Mouse (Mus musculus) limb, embryonic 11.5 days (tissue): ENCODE measurements around the gene D17Wsu92e. TPM values are rescaled to one million over a fixed set of nuclear protein-coding genes. Genes with fewer than 3 reads are reported as not detected.

Source experiments
- ATAC-seq: fragments of 200-750 bp; cut with Nextera tagmentation; 2 replicates; pipeline ENCODE4 v1.8.0; 2017; ENCODE audit warnings: low read depth; ENCODE audit not compliant: insufficient number of reproducible peaks, low FRiP score, low TSS enrichment
- DNase-seq: peaks from one replicate; pipeline ENCODE4 v3.0.0-alpha.2; 2015; ENCODE audit warnings: low spot score
- H3K27ac ChIP-seq: fragments of 300-500 bp; sonication (generic); replicated peaks from 2 replicates; pipeline ENCODE4 v1.5.1; 2014; ENCODE audit warnings: low read depth, mild to moderate bottlenecking, low read length
- H3K27me3 ChIP-seq: fragments of 300-500 bp; sonication (generic); 2 replicates; pipeline ENCODE4 v1.6.1; 2014; ENCODE audit warnings: mild to moderate bottlenecking, low read length, mixed read lengths; ENCODE audit not compliant: control insufficient read depth, insufficient read depth
- H3K36me3 ChIP-seq: fragments of 300-500 bp; sonication (generic); 2 replicates; pipeline ENCODE4 v1.6.1; 2014; ENCODE audit warnings: mild to moderate bottlenecking, low read length, moderate library complexity, mixed read lengths; ENCODE audit not compliant: control insufficient read depth, insufficient read depth
- H3K4me1 ChIP-seq: fragments of 300-500 bp; sonication (generic); 2 replicates; pipeline ENCODE4 v1.6.1; 2014; ENCODE audit warnings: low read length, mixed read lengths; ENCODE audit not compliant: control insufficient read depth, insufficient read depth
- H3K4me2 ChIP-seq: fragments of 300-500 bp; sonication (generic); 2 replicates; pipeline ENCODE4 v1.6.1; 2014; ENCODE audit warnings: low read depth, mild to moderate bottlenecking, moderate library complexity; ENCODE audit not compliant: severe bottlenecking
- H3K4me3 ChIP-seq: fragments of 300-500 bp; sonication (generic); 2 replicates; pipeline ENCODE4 v1.5.1; 2014; ENCODE audit warnings: low read depth, low read length
- H3K9ac ChIP-seq: fragments of 300-500 bp; sonication (generic); 2 replicates; pipeline ENCODE4 v1.6.1; 2014; ENCODE audit warnings: mild to moderate bottlenecking, low read length
- H3K9me3 ChIP-seq: fragments of 300-500 bp; sonication (generic); 2 replicates; pipeline ENCODE4 v1.6.1; 2016; ENCODE audit warnings: low read length; ENCODE audit not compliant: control insufficient read depth
- WGBS: fragments of 180-500 bp; shearing (Covaris S2); extraction: QIAGEN DNeasy Blood & Tissue Kit; methylation state at CpG from one replicate; pipeline ENCODE4 v1.1.7; 2014; 5-methylcytosine and 5-hydroxymethylcytosine counted together
- polyA plus RNA-seq: library from polyadenylated mRNA; unstranded; fragments of >200 nt; fragmentation: Nextera tagmentation; extraction: Ambion mirVana; gene quantifications from 2 replicates; pipeline ENCODE4 v1.2.1, GENCODE M21; 2014

D17Wsu92e gene
- polyA plus RNA-seq, 1 experiment from 2014 or later, result 16.7 TPM

- Histone ChIP-seq H3K4me2 (no peak overlapping the region), H3K9ac (no peak overlapping the region), H3K27me3 (no peaks in the 10 kb centered on the region), H3K27ac (no peak overlapping the region), H3K36me3 (peaks cover 4% of the 10 kb centered on the region; the same call in 1 of the 2 replicates), H3K4me1 (no peaks in the 10 kb centered on the region), H3K4me3 (no peak overlapping the region), H3K9me3 (no peaks in the 10 kb centered on the region)
- 91% methylated on average over 8 of the region's 8 CpGs for WGBS
- no peak for ATAC-seq
- DNase-seq, result no peak
Observed at GRCm38 (mm10) chr17:27751314-27752202, 68.9 kb downstream of the D17Wsu92e start.

GRCm38 (mm10) chr17:27750451-27750942 is 70.0 kb downstream of the D17Wsu92e start:
- ATAC-seq (no peak), DNase-seq (no peak)
- Histone ChIP-seq H3K4me1 (no peaks in the 10 kb centered on the region), H3K4me3 (no peak overlapping the region), H3K36me3 (peaks cover 4% of the 10 kb centered on the region; the same call in 1 of the 2 replicates), H3K27ac (no peak overlapping the region), H3K9me3 (no peaks in the 10 kb centered on the region), H3K4me2 (no peak overlapping the region), H3K27me3 (no peaks in the 10 kb centered on the region), H3K9ac (no peak overlapping the region)
- WGBS, result 92% methylated on average over 6 of the region's 6 CpGs

GRCm38 (mm10) chr17:27748123-27748522 is 72.3 kb downstream of the D17Wsu92e start:
- H3K9ac ChIP-seq, result no peak overlapping the region
- H3K4me3 ChIP-seq, result no peak overlapping the region
- peaks cover 4% of the 10 kb centered on the region; the same call in 1 of the 2 replicates for H3K36me3 ChIP-seq
- H3K4me1 ChIP-seq, result no peaks in the 10 kb centered on the region
- H3K27ac ChIP-seq, result no peak overlapping the region
- no peaks in the 10 kb centered on the region for H3K9me3 ChIP-seq
- H3K27me3 ChIP-seq, result no peaks in the 10 kb centered on the region
- 88% methylated on average over 2 of the region's 2 CpGs for whole genome bisulfite sequencing
- ATAC-seq (no peak), DNase-seq (no peak)
- H3K4me2 ChIP-seq, result no peak overlapping the region

- DNase-seq (no peak), ATAC-seq (no peak)
- H3K27me3 ChIP-seq, result no peaks in the 10 kb centered on the region
- no peaks in the 10 kb centered on the region for H3K36me3 ChIP-seq
- no peaks in the 10 kb centered on the region for H3K4me1 ChIP-seq
- no peak overlapping the region for H3K4me2 ChIP-seq
- no peak overlapping the region for H3K27ac ChIP-seq
- no peaks in the 10 kb centered on the region for H3K9me3 ChIP-seq
- H3K9ac ChIP-seq, result no peak overlapping the region
- H3K4me3 ChIP-seq, result no peak overlapping the region
- 73% methylated on average over 4 of the region's 4 CpGs for WGBS
Observed at GRCm38 (mm10) chr17:27746446-27746845, 74.0 kb downstream of the D17Wsu92e start.

- Histone ChIP-seq H3K4me2 (no peak overlapping the region), H3K9me3 (no peaks in the 10 kb centered on the region), H3K4me1 (no peaks in the 10 kb centered on the region), H3K4me3 (no peak overlapping the region), H3K27ac (no peak overlapping the region), H3K36me3 (no peaks in the 10 kb centered on the region), H3K9ac (no peak overlapping the region), H3K27me3 (no peaks in the 10 kb centered on the region)
- 84% methylated on average over 6 of the region's 6 CpGs for WGBS
- ATAC-seq, result no peak
- DNase-seq, result no peak
Observed at GRCm38 (mm10) chr17:27740961-27741360, 79.5 kb downstream of the D17Wsu92e start.

GRCm38 (mm10) chr17:27734344-27735073 is 85.9 kb downstream of the D17Wsu92e start:
- Histone ChIP-seq H3K9me3 (peaks cover 2% of the 10 kb centered on the region; the same call in 1 of the 2 replicates), H3K27me3 (no peaks in the 10 kb centered on the region), H3K9ac (no peak overlapping the region), H3K36me3 (no peaks in the 10 kb centered on the region), H3K4me3 (no peak overlapping the region), H3K4me1 (no peaks in the 10 kb centered on the region), H3K27ac (no peak overlapping the region), H3K4me2 (no peak overlapping the region)
- WGBS, result 27% methylated on average over 13 of the region's 13 CpGs
- ATAC-seq, result no peak
- DNase-seq, result no peak

- H3K9ac ChIP-seq, result no peak overlapping the region
- ATAC-seq (no peak), DNase-seq (no peak)
- WGBS, result 84% methylated on average over 3 of the region's 3 CpGs
- H3K36me3 ChIP-seq, result no peaks in the 10 kb centered on the region
- no peaks in the 10 kb centered on the region for H3K27me3 ChIP-seq
- peaks cover 2% of the 10 kb centered on the region; the same call in 1 of the 2 replicates for H3K9me3 ChIP-seq
- no peak overlapping the region for H3K27ac ChIP-seq
- H3K4me2 ChIP-seq, result no peak overlapping the region
- 0 out of 2 replicates have a peak, but pooled peaks cover 2% of the 10 kb centered on the region for H3K4me1 ChIP-seq
- no peak overlapping the region for H3K4me3 ChIP-seq
Observed at GRCm38 (mm10) chr17:27732694-27733093, 87.8 kb downstream of the D17Wsu92e start.

GRCm38 (mm10) chr17:27732152-27732551 is 88.3 kb downstream of the D17Wsu92e start:
- DNase-seq, result no peak
- Histone ChIP-seq H3K4me3 (no peak overlapping the region), H3K36me3 (no peaks in the 10 kb centered on the region), H3K27ac (no peak overlapping the region), H3K9ac (no peak overlapping the region), H3K27me3 (no peaks in the 10 kb centered on the region), H3K9me3 (peaks cover 2% of the 10 kb centered on the region; the same call in 1 of the 2 replicates), H3K4me1 (0 out of 2 replicates have a peak, but pooled peaks cover 2% of the 10 kb centered on the region), H3K4me2 (no peak overlapping the region)
- ATAC-seq, result no peak
- WGBS, result 88% methylated on average over 5 of the region's 5 CpGs
